Mouse (Mus musculus) spleen, adult 12 weeks (tissue): ENCODE measurements around the gene Pdcd6ip.

ENCODE experiments used
- DNase-seq: peaks from one replicate; pipeline ENCODE4 v3.0.0; 2022; ENCODE audit warnings: low spot score

Pdcd6ip gene

DNA sequence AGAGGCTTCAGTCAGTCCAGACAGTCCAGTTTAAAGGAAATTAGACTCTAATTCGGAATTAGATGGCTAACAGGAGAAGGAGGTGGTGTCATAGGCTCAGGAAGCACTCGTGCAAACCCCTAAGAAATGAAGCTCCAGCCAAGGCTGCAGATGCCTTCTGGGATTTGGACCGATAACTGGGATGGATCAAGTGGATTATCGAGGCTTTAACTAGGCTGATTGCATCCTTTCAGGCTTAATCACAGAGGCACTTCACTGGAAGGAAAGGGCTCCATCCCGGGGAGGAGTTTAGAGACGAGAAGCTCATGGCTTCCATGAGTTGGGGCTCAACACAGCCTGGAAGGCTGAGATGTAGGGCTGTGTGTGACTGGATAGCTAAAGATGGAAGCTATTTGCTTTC lies 84.0 kb downstream of the Pdcd6ip start:
- DNase-seq, result no peak

DNA sequence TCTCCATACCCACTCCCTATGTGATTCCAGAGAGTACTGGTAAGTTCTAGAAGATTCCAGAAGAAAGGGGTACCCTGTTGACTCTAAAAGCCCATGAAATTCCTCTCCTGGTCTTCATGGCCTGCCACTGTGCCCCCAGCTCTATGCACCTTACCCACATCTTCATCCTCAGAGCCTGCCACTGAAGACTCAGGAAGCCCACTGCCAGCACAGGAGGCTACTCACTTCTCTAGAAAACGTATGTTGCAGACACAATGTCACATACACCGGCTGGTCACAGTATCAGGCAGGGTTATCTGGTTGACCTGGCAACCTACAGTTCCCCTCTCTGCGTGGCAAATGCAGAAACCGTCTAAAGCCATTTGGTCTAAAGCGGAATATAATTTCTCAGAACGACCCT lies 91.0 kb downstream of the Pdcd6ip start:
- DNase-seq, result no peak

DNA sequence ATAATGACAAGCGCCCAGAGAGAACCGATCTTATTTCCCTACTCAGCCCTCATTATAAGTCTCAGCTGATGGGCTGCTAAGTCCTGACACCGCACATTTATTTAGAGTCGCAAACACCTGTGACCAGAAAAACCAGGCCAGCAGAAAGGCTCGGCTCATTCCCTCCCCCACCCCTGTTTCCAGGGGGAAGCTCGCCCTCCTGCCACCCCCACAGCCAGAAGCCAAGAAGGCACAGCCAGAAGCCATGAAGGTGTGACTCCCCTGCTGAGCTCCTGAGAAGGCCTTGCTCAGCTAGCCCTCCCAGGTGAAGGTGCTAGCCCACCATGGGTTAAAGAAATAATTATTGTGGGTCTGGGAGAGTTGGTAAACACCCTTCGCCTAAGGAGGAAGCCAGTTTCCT lies 97.3 kb downstream of the Pdcd6ip start:
- DNase-seq, result no peak

GRCm38 (mm10) chr9:113602140-113602539 lies 105.9 kb downstream of the Pdcd6ip start:
- DNase-seq, result no peak
